In the genomic region with DNA sequence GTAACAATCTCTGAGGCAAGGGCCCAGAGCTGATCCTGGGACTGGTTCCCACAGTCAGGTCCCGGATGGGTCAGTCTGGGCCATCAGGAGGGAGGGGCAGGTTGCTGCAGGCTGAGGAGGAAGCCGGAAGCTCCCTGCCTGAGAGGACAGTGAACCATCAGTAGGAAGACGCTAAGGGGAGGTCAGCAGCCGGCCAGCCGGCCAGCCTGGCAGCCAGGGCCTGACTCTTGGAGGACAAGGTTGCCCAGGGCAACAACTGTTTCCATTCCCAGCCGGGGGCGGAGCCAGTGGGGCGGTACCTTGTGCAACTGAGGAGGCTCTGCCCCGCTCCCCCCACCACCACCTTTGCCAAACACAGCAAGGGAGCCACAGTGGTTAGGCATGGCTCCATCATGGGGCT, we compare ENCODE assay signal across 10 mouse cellular contexts. TPM values are rescaled to one million over a fixed set of nuclear protein-coding genes. Genes with fewer than 3 reads are reported as not detected.
DNase-seq lines count a peak whose midpoint lies in the region; ATAC-seq and TF ChIP-seq lines count a peak whose summit lies in the region.
"Had no signal": no experiment of that assay in that cellular context is flagged by ENCODE, and none has a peak within 500 bp of the region (broad histone marks: within the 10 kb centered on the region; RNA-seq: fewer than 3 reads in every experiment).

No protein-coding gene starts in this region.

- peak; percentile 12 for DNase-seq in right cerebral cortex, postnatal 25 days
- no peak for DNase-seq in right cerebral cortex, postnatal 14 days
- DNase-seq in embryonic facial prominence, embryonic 14.5 days (ENCODE audit: low spot score): peak; percentile 61
- peak; percentile 50 for DNase-seq in heart, postnatal 0 days (ENCODE audit: low spot score)
- peak; percentile 82 for DNase-seq in kidney, postnatal 10 days
- peak; percentile 68 for DNase-seq in mesoderm, embryonic 11.5 days (ENCODE audit: low read depth, low spot score)

- no peaks in the 10 kb centered on the region for H3K9me3 ChIP-seq in embryonic facial prominence, embryonic 14.5 days (ENCODE audit: control insufficient read depth, low read length)
- H3K9me3 ChIP-seq in heart, postnatal 0 days (replicated peaks; ENCODE audit: control insufficient read depth, low read length): no peaks in the 10 kb centered on the region

- no peak overlapping the region; the same call in 1 of the 2 replicates for H3K9ac ChIP-seq in embryonic facial prominence, embryonic 14.5 days (ENCODE audit: low read depth, low read length)
- H3K9ac ChIP-seq in heart, postnatal 0 days (replicated peaks; ENCODE audit: low read depth, low read length): no peak overlapping the region

- ATAC-seq in embryonic facial prominence, embryonic 14.5 days (ENCODE audit: low read depth): peak; percentile 71; the same call in 1 of the 2 replicates
- peak; percentile 55 for ATAC-seq in heart, postnatal 0 days (ENCODE audit: insufficient read depth, low read depth)
- no peak for ATAC-seq in megakaryocyte-erythroid progenitor cell, adult 5-6 weeks (replicated peaks; ENCODE audit: low FRiP score, low TSS enrichment, poor library complexity, severe bottlenecking)
- ATAC-seq in erythroid progenitor cell, adult 5-6 weeks (replicated peaks; ENCODE audit: low FRiP score, poor library complexity, severe bottlenecking): no peak
- ATAC-seq: Patski had no signal

- no peak overlapping the region for H3K4me2 ChIP-seq in embryonic facial prominence, embryonic 14.5 days (ENCODE audit: low read depth, low read length)
- no peak overlapping the region for H3K4me2 ChIP-seq in heart, postnatal 0 days (ENCODE audit: low read depth, low read length)

- TF ChIP-seq EP300 in heart, postnatal 0 days (IDR thresholded peaks at IDR 0.05; ENCODE audit: low read depth): no peak

- H3K4me3 ChIP-seq in embryonic facial prominence, embryonic 14.5 days (ENCODE audit: low read depth, low read length): no peak overlapping the region
- no peak overlapping the region for H3K4me3 ChIP-seq in heart, postnatal 0 days (ENCODE audit: low read depth, low read length)

- TF ChIP-seq CTCF in heart, postnatal 0 days (IDR thresholded peaks at IDR 0.05; ENCODE audit: low read depth): no peak

- H3K27ac ChIP-seq in embryonic facial prominence, embryonic 14.5 days (replicated peaks; ENCODE audit: low read depth, low read length): no peak overlapping the region
- H3K27ac ChIP-seq in heart, postnatal 0 days (ENCODE audit: low read depth): peak overlapping the region; percentile 37; the same call in 1 of the 2 replicates

- H3K36me3 ChIP-seq in embryonic facial prominence, embryonic 14.5 days (ENCODE audit: control insufficient read depth, insufficient read depth, low read length): no peaks in the 10 kb centered on the region
- H3K36me3 ChIP-seq in heart, postnatal 0 days (replicated peaks; ENCODE audit: control insufficient read depth, insufficient read depth, low read length): no peaks in the 10 kb centered on the region

- H3K4me1 ChIP-seq in embryonic facial prominence, embryonic 14.5 days (ENCODE audit: control insufficient read depth, insufficient read depth, low read length): 0 out of 2 replicates have a peak, but pooled peaks cover 5% of the 10 kb centered on the region
- H3K4me1 ChIP-seq in heart, postnatal 0 days (ENCODE audit: control insufficient read depth, insufficient read depth): peaks cover 23% of the 10 kb centered on the region

- H3K27me3 ChIP-seq in embryonic facial prominence, embryonic 14.5 days (replicated peaks; ENCODE audit: control insufficient read depth, insufficient read depth, low read length): no peaks in the 10 kb centered on the region
- H3K27me3 ChIP-seq in heart, postnatal 0 days (ENCODE audit: control insufficient read depth, insufficient read depth, low read length): no peaks in the 10 kb centered on the region

- 2% methylated on average over 6 of the region's 9 CpGs for WGBS in embryonic facial prominence, embryonic 14.5 days
- WGBS in heart, postnatal 0 days: 20% methylated on average over 9 of the region's 9 CpGs

RNA-seq across cellular contexts. Expression of a gene that starts 5.1 kb away (rescaled TPM):
- 2.0 and 3.5 TPM in 2 replicates for polyA plus RNA-seq in embryonic facial prominence, embryonic 14.5 days (2014; fragmentation: Nextera tagmentation; extraction: Ambion mirVana)
- total RNA-seq in heart, postnatal 0 days (2014; rRNA removed; ENCODE audit: low replicate concordance): 44.1 and 55.0 TPM in 2 replicates
- polyA plus RNA-seq in heart, postnatal 0 days (2015; fragmentation: Nextera tagmentation; extraction: Ambion mirVana): 21.0 and 22.4 TPM in 2 replicates
- total RNA-seq in megakaryocyte-erythroid progenitor cell, adult 5-6 weeks (2014; fragmentation: Nextera tagmentation): not detected in 2 replicates
- not detected in 2 replicates for total RNA-seq in megakaryocyte-erythroid progenitor cell, adult 5-6 weeks (2017)
- total RNA-seq in erythroid progenitor cell, adult 5-6 weeks (2015; ENCODE audit: low replicate concordance): not detected in 2 replicates
- not detected in 2 replicates for total RNA-seq in erythroid progenitor cell, adult 5-6 weeks (2017; ENCODE audit: low replicate concordance)
- total RNA-seq: hematopoietic stem cell, adult 5-6 weeks had no signal
- polyA plus RNA-seq: Patski had no signal

RNA-seq across cellular contexts. Expression of a gene that starts 25.6 kb away (rescaled TPM):
- 0.28 and 0.48 TPM in 2 replicates for polyA plus RNA-seq in embryonic facial prominence, embryonic 14.5 days (2014; fragmentation: Nextera tagmentation; extraction: Ambion mirVana)
- not detected in 2 replicates for total RNA-seq in heart, postnatal 0 days (2014; rRNA removed; ENCODE audit: low replicate concordance)
- 0.04 and 0.10 TPM in 2 replicates for polyA plus RNA-seq in heart, postnatal 0 days (2015; fragmentation: Nextera tagmentation; extraction: Ambion mirVana)
- not detected in 2 replicates for total RNA-seq in megakaryocyte-erythroid progenitor cell, adult 5-6 weeks (2014; fragmentation: Nextera tagmentation)
- total RNA-seq in megakaryocyte-erythroid progenitor cell, adult 5-6 weeks (2017): not detected in 2 replicates
- total RNA-seq in erythroid progenitor cell, adult 5-6 weeks (2015; ENCODE audit: low replicate concordance): not detected in 2 replicates
- total RNA-seq in erythroid progenitor cell, adult 5-6 weeks (2017; ENCODE audit: low replicate concordance): not detected in 2 replicates
- total RNA-seq: hematopoietic stem cell, adult 5-6 weeks had no signal

RNA-seq across cellular contexts. Expression of a gene that starts 38.7 kb away (rescaled TPM):
- 1.3 and 1.8 TPM in 2 replicates for polyA plus RNA-seq in embryonic facial prominence, embryonic 14.5 days (2014; fragmentation: Nextera tagmentation; extraction: Ambion mirVana)
- not detected in 2 replicates for total RNA-seq in heart, postnatal 0 days (2014; rRNA removed; ENCODE audit: low replicate concordance)
- 0.12 and 0.21 TPM in 2 replicates for polyA plus RNA-seq in heart, postnatal 0 days (2015; fragmentation: Nextera tagmentation; extraction: Ambion mirVana)
- total RNA-seq in megakaryocyte-erythroid progenitor cell, adult 5-6 weeks (2014; fragmentation: Nextera tagmentation): not detected in 2 replicates
- total RNA-seq in megakaryocyte-erythroid progenitor cell, adult 5-6 weeks (2017): 0.56 TPM in 1 of 2 replicates, not detected in the other
- not detected in 2 replicates for total RNA-seq in erythroid progenitor cell, adult 5-6 weeks (2015; ENCODE audit: low replicate concordance)
- total RNA-seq in erythroid progenitor cell, adult 5-6 weeks (2017; ENCODE audit: low replicate concordance): not detected in 2 replicates
- total RNA-seq: hematopoietic stem cell, adult 5-6 weeks had no signal

RNA-seq across cellular contexts. Expression of a gene that starts 48.5 kb away (rescaled TPM):
- 0.14 and 0.17 TPM in 2 replicates for polyA plus RNA-seq in embryonic facial prominence, embryonic 14.5 days (2014; fragmentation: Nextera tagmentation; extraction: Ambion mirVana)
- total RNA-seq in heart, postnatal 0 days (2014; rRNA removed; ENCODE audit: low replicate concordance): not detected in 2 replicates
- not detected in 2 replicates for polyA plus RNA-seq in heart, postnatal 0 days (2015; fragmentation: Nextera tagmentation; extraction: Ambion mirVana)
- not detected in 2 replicates for total RNA-seq in megakaryocyte-erythroid progenitor cell, adult 5-6 weeks (2014; fragmentation: Nextera tagmentation)
- not detected in 2 replicates for total RNA-seq in megakaryocyte-erythroid progenitor cell, adult 5-6 weeks (2017)
- total RNA-seq in erythroid progenitor cell, adult 5-6 weeks (2015; ENCODE audit: low replicate concordance): not detected in 2 replicates
- not detected in 2 replicates for total RNA-seq in erythroid progenitor cell, adult 5-6 weeks (2017; ENCODE audit: low replicate concordance)
- total RNA-seq: hematopoietic stem cell, adult 5-6 weeks had no signal
- polyA plus RNA-seq: Patski had no signal

RNA-seq across cellular contexts. Expression of a gene that starts 56.1 kb away (rescaled TPM):
- 7.9 and 11.3 TPM in 2 replicates for polyA plus RNA-seq in embryonic facial prominence, embryonic 14.5 days (2014; fragmentation: Nextera tagmentation; extraction: Ambion mirVana)
- total RNA-seq in heart, postnatal 0 days (2014; rRNA removed; ENCODE audit: low replicate concordance): 5.3 and 5.6 TPM in 2 replicates
- 3.4 and 3.7 TPM in 2 replicates for polyA plus RNA-seq in heart, postnatal 0 days (2015; fragmentation: Nextera tagmentation; extraction: Ambion mirVana)
- 23.5 and 24.6 TPM in 2 replicates for total RNA-seq in megakaryocyte-erythroid progenitor cell, adult 5-6 weeks (2014; fragmentation: Nextera tagmentation)
- total RNA-seq in megakaryocyte-erythroid progenitor cell, adult 5-6 weeks (2017): 18.5 and 21.8 TPM in 2 replicates
- 2.5 and 4.3 TPM in 2 replicates for total RNA-seq in erythroid progenitor cell, adult 5-6 weeks (2015; ENCODE audit: low replicate concordance)
- total RNA-seq in erythroid progenitor cell, adult 5-6 weeks (2017; ENCODE audit: low replicate concordance): 2.4 and 3.0 TPM in 2 replicates

Comparison
In these comparisons a context has a peak if more than half of its experiments do, and no peak if none do; other contexts are left out.
1. ATAC-seq: peak in embryonic facial prominence, embryonic 14.5 days (single experiment) and heart, postnatal 0 days (single experiment); none in megakaryocyte-erythroid progenitor cell, adult 5-6 weeks (single experiment) and erythroid progenitor cell, adult 5-6 weeks (single experiment).
2. RNA of a gene that starts 5.1 kb away (total RNA-seq): 44.1 to 55.0 TPM in heart, postnatal 0 days; not detected in megakaryocyte-erythroid progenitor cell, adult 5-6 weeks and not detected in erythroid progenitor cell, adult 5-6 weeks; every median in the first group is over 10 times any median in the second.